Mouse (Mus musculus) liver, adult 2 months (tissue): ENCODE measurements around the gene Gm21830. TPM values are rescaled to one million over a fixed set of nuclear protein-coding genes. Genes with fewer than 3 reads are reported as not detected.
"Not testable (repeated sequence)": the region's sequence is repeated elsewhere in the genome, so short reads cannot be mapped to it uniquely, and the experiment has no call there.

Source experiments
- DNase-seq: peaks from one replicate; pipeline ENCODE4 v3.0.0-alpha.2; 2011; ENCODE audit warnings: low read depth, low spot score; ENCODE audit errors: extremely low read depth
- H3K27ac ChIP-seq: fragments of 200-500 bp; replicated peaks from 2 replicates; pipeline ENCODE4 v1.5.1; 2012; ENCODE audit warnings: low read depth, mild to moderate bottlenecking, control low read depth, inconsistent platforms, low read length; ENCODE audit not compliant: insufficient read depth
- H3K27me3 ChIP-seq: fragments of 200-500 bp; 2 replicates; pipeline ENCODE4 v1.6.1; 2012; ENCODE audit warnings: mild to moderate bottlenecking, moderate library complexity, low read length, inconsistent platforms; ENCODE audit not compliant: control insufficient read depth, insufficient read depth
- H3K36me3 ChIP-seq: fragments of 200-500 bp; 2 replicates; pipeline ENCODE4 v1.6.1; 2012; ENCODE audit warnings: low read length, inconsistent platforms; ENCODE audit not compliant: control insufficient read depth, insufficient read depth
- H3K4me1 ChIP-seq: fragments of 200-500 bp; 2 replicates; pipeline ENCODE4 v1.6.1; 2011; ENCODE audit warnings: low read length; ENCODE audit not compliant: control insufficient read depth, insufficient read depth
- H3K4me3 ChIP-seq: fragments of 200-500 bp; 2 replicates; pipeline ENCODE4 v1.5.1; 2011; ENCODE audit warnings: low read depth, mild to moderate bottlenecking, control low read depth, low read length, moderate library complexity; ENCODE audit not compliant: insufficient read depth
- H3K79me2 ChIP-seq: fragments of 200-500 bp; 2 replicates; pipeline ENCODE4 v1.6.1; 2012; ENCODE audit warnings: inconsistent platforms, mild to moderate bottlenecking, low read length, moderate library complexity; ENCODE audit not compliant: control insufficient read depth, insufficient read depth
- H3K9ac ChIP-seq: fragments of 200-500 bp; 2 replicates; pipeline ENCODE4 v1.6.1; 2012; ENCODE audit warnings: low read depth, mild to moderate bottlenecking, control low read depth, inconsistent platforms, low read length
- CTCF ChIP-seq: fragments of 200-500 bp; IDR thresholded peaks from 2 replicates; pipeline ENCODE4 v1.5.1; 2011; ENCODE audit warnings: low read depth, low read length, control low read depth
- POLR2A ChIP-seq: fragments of 200-500 bp; IDR thresholded peaks from 2 replicates; pipeline ENCODE4 v1.6.1; 2011; ENCODE audit warnings: low read length, control low read depth; ENCODE audit not compliant: insufficient read depth; ENCODE audit errors: extremely low read depth
- WGBS: fragments of 180-500 bp; shearing (Covaris S2); methylation state at CpG from one replicate; pipeline ENCODE4 v1.1.7; 2018; 5-methylcytosine and 5-hydroxymethylcytosine counted together
- polyA plus RNA-seq: library from polyadenylated mRNA; depleted of rRNA; stranded (reverse); fragments of >200 nt; gene quantifications from 2 replicates; pipeline ENCODE4 v1.2.3, GENCODE M21; 2012; rRNA removed
- total RNA-seq: library from RNA; depleted of rRNA; stranded (reverse); fragments of >200 nt; gene quantifications from 2 replicates; pipeline ENCODE4 v1.2.3, GENCODE M21; 2014; rRNA removed

Gene Gm21830
- total RNA-seq (not detected in 2 replicates), polyA plus RNA-seq (not detected in 2 replicates)

DNA sequence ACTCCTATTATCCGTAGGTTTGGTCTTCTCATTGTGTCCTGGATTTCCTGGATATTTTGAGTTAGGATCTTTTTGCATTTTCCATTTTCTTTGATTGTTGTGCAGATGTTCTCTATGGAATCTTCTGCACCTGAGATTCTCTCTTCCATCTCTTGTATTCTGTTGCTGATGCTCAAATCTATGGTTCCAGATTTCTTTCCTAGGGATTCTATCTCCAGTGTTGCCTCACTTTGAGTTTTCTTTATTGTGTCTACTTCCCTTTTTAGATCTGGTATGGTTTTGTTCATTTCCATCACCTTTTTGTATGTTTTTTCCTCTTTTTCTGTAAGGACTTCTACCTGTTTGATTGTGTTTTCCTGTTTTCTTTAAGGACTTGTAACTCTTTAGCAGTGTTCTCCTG, at the start of gene Gm21830:
TSS of gene Gm21830 (plus strand) at position 301 of the 400 bp plus-strand sequence.
- not testable (repeated sequence) for H3K79me2 ChIP-seq, H3K4me3 ChIP-seq, H3K27ac ChIP-seq, H3K9ac ChIP-seq, DNase-seq, H3K4me1 ChIP-seq, H3K36me3 ChIP-seq, H3K27me3 ChIP-seq
- WGBS = no CpG with 5 or more reads among the region's 1 CpGs

DNA sequence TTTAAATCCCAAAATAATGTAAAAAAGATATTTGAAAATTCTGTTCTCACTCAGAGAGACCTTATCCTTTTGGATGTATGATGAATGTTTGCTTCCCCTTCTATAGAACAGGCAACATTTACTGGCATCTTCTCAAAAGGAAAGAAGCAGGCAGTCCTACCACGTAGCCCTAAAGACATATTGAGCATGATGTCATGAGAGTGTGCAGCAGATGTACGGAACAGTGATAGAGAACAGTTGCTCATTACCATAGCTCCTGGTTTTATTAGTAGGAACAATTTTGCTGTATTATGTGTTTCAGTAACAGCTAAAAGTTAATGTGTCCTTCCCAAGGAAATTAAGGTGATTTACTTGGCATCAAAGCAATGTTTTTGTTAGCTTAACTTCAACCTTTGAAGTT, 49.0 kb upstream of the Gm21830 start:
- no peak overlapping the region for H3K4me3 ChIP-seq
- no peak overlapping the region for H3K27ac ChIP-seq
- H3K36me3 ChIP-seq = no peaks in the 10 kb centered on the region
- 80% methylated on average over 2 of the region's 2 CpGs for WGBS
- no peaks in the 10 kb centered on the region for H3K4me1 ChIP-seq
- no peaks in the 10 kb centered on the region for H3K27me3 ChIP-seq
- TF ChIP-seq CTCF = no peak
- no peak for TF ChIP-seq POLR2A
- DNase-seq = no peak
- H3K9ac ChIP-seq = no peak overlapping the region
- H3K79me2 ChIP-seq = no peaks in the 10 kb centered on the region

DNA sequence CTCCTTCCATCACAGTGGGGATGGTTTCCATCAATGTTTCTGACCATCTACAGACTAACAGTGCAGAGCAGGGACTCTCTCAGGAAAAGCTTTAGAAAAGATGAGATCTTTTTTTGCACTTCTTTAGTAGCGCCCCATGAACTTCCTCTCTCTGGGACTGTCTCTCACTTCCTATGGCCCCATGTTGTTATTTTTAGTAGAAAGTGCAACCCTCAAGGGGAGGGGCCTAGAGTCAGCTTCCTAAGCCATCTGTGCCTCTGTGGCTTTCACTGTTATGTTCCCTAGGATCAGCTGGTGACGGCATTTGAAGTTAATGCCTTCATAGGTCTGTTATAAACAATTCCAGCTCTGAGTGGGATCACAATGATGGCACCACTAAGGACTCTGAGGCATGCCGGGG, 35.0 kb upstream of the Gm21830 start:
- Histone ChIP-seq H3K4me3 (no peak overlapping the region), H3K79me2 (no peaks in the 10 kb centered on the region), H3K27me3 (no peaks in the 10 kb centered on the region), H3K9ac (no peak overlapping the region), H3K4me1 (no peaks in the 10 kb centered on the region), H3K36me3 (no peaks in the 10 kb centered on the region), H3K27ac (no peak overlapping the region)
- whole genome bisulfite sequencing = 71% methylated on average over 3 of the region's 3 CpGs
- no peak for TF ChIP-seq POLR2A
- no peak for TF ChIP-seq CTCF
- DNase-seq = no peak

DNA sequence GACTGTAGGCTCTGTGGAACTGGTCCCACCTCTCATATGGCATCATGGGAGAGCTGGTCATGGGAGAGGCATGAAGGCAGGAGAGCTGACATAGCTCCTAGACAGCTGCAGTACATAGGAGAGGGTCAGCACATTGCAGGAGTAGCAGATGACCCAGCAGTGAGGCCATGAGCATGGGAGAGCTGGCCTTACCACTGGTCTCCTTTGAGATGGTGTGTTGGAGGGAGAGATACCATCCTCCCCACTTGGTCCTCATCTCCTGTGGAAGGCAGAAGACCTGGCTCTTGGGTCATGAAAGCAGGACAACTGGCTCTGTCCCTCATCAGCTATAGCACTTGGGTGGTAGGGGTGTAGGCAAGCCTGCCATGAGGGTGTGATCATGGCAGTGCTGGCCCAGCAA, 7.3 kb downstream of the Gm21830 start:
- Histone ChIP-seq H3K27me3 (no peaks in the 10 kb centered on the region), H3K4me1 (no peaks in the 10 kb centered on the region), H3K36me3 (no peaks in the 10 kb centered on the region), H3K79me2 (no peaks in the 10 kb centered on the region), H3K9ac (no peak overlapping the region), H3K4me3 (no peak overlapping the region), H3K27ac (no peak overlapping the region)
- no peak for TF ChIP-seq CTCF
- TF ChIP-seq POLR2A = no peak
- no peak for DNase-seq

DNA sequence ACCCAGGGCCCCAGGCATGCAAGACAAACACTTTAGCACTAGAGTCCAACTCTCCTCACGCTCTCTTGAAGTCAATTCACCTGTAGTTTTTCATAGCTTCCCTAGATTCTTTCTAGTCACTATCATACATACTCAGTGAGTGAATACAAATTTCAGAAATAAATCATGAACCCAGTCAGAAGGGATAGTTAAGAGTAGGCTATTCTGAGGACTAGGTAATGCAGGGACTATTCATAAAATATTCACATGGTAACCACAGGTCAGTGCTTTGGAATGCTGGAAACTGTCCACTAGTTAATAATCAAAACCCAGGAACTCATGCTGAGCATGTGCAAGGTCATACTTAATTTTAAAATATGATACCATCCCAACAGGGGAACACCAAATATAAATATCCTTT, 9.3 kb downstream of the Gm21830 start:
- Histone ChIP-seq H3K27ac (no peak overlapping the region), H3K9ac (no peak overlapping the region), H3K36me3 (no peaks in the 10 kb centered on the region), H3K79me2 (no peaks in the 10 kb centered on the region), H3K27me3 (no peaks in the 10 kb centered on the region), H3K4me3 (no peak overlapping the region), H3K4me1 (no peaks in the 10 kb centered on the region)
- no peak for DNase-seq
- WGBS = 73% methylated on average over 1 of the region's 1 CpGs
- TF ChIP-seq POLR2A (no peak), CTCF (no peak)

DNA sequence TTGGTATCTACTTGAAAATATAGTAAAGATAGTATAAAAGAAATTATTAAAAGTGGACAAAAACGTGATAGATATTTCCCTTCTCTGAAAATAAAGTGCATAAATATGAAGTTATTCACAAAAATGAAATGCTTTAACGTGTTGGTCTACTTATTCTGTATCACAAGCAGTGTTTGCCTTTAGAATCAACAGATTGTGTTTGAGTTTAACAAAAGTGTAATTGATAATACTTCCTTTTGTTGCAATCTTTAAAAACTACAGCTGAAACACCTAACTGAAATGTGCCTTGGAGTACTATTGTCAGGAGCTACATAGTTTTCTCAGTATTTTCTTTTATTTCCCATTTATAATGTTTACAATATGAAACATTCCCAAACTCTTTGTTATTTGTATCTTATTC, 19.6 kb downstream of the Gm21830 start, which contains the start of gene Gm26727:
TSS of gene Gm26727 (minus strand) at position 101 of the 400 bp plus-strand sequence.
- WGBS = 43% methylated on average over 2 of the region's 2 CpGs
- no peaks in the 10 kb centered on the region for H3K79me2 ChIP-seq
- DNase-seq = no peak
- no peak within 1 kb of the TSS for H3K9ac ChIP-seq
- H3K27me3 ChIP-seq = no peaks in the 10 kb centered on the region
- H3K36me3 ChIP-seq = no peaks in the 10 kb centered on the region
- H3K4me3 ChIP-seq = no peak within 1 kb of the TSS
- H3K27ac ChIP-seq = no peak within 1 kb of the TSS
- H3K4me1 ChIP-seq = no peaks in the 10 kb centered on the region
- TF ChIP-seq POLR2A (no peak), CTCF (no peak)
